Mouse (Mus musculus) limb, embryonic 14.5 days (tissue): Measurements from ENCODE around the gene Nfil3. TPM values are rescaled to one million over a fixed set of nuclear protein-coding genes. Genes with fewer than 3 reads are reported as not detected.

ENCODE experiments used
- ATAC-seq: fragments of 200-750 bp; cut with Nextera tagmentation; 2 replicates; pipeline ENCODE4 v1.8.0; 2017; ENCODE audit warnings: low read depth, moderate number of reproducible peaks, moderate TSS enrichment; ENCODE audit not compliant: low FRiP score
- DNase-seq: peaks from one replicate; pipeline ENCODE4 v3.0.0-alpha.2; 2015; ENCODE audit warnings: low spot score
- H3K27ac ChIP-seq: fragments of 300-500 bp; sonication (generic); replicated peaks from 2 replicates; pipeline ENCODE4 v1.5.1; 2014; ENCODE audit warnings: low read depth, mild to moderate bottlenecking, low read length, moderate library complexity, mixed read lengths
- H3K27me3 ChIP-seq: fragments of 300-500 bp; sonication (generic); 2 replicates; pipeline ENCODE4 v1.6.1; 2014; ENCODE audit warnings: low read length, mixed read lengths; ENCODE audit not compliant: control insufficient read depth, insufficient read depth
- H3K36me3 ChIP-seq: fragments of 300-500 bp; sonication (generic); 2 replicates; pipeline ENCODE4 v1.6.1; 2014; ENCODE audit warnings: mild to moderate bottlenecking, low read length, moderate library complexity, mixed read lengths; ENCODE audit not compliant: control insufficient read depth, insufficient read depth
- H3K4me1 ChIP-seq: fragments of 300-500 bp; sonication (generic); 2 replicates; pipeline ENCODE4 v1.6.1; 2014; ENCODE audit warnings: antibody characterized with exemption, low read length, mixed read lengths; ENCODE audit not compliant: control insufficient read depth, insufficient read depth
- H3K4me2 ChIP-seq: fragments of 300-500 bp; sonication (generic); replicated peaks from 2 replicates; pipeline ENCODE4 v1.6.1; 2014; ENCODE audit warnings: low read depth, mild to moderate bottlenecking, low read length, moderate library complexity; ENCODE audit not compliant: severe bottlenecking
- H3K4me3 ChIP-seq: fragments of 300-500 bp; sonication (generic); replicated peaks from 2 replicates; pipeline ENCODE4 v1.5.1; 2014; ENCODE audit warnings: low read length
- H3K9ac ChIP-seq: fragments of 300-500 bp; sonication (generic); 2 replicates; pipeline ENCODE4 v1.6.1; 2014; ENCODE audit warnings: mild to moderate bottlenecking, low read depth, low read length, moderate library complexity; ENCODE audit not compliant: severe bottlenecking
- H3K9me3 ChIP-seq: fragments of 300-500 bp; sonication (generic); 2 replicates; pipeline ENCODE4 v1.6.1; 2016; ENCODE audit warnings: low read length; ENCODE audit not compliant: control insufficient read depth
- POLR2A ChIP-seq: fragments of 200-500 bp; IDR thresholded peaks from 2 replicates; pipeline ENCODE4 v1.8.0; 2012; ENCODE audit warnings: inconsistent platforms, mild to moderate bottlenecking, moderate library complexity, borderline replicate concordance; ENCODE audit not compliant: insufficient read depth, insufficient read length; ENCODE audit errors: extremely low read depth
- WGBS: fragments of 180-500 bp; shearing (Covaris S2); extraction: QIAGEN DNeasy Blood & Tissue Kit; methylation state at CpG from one replicate; pipeline ENCODE4 v1.1.7; 2014; 5-methylcytosine and 5-hydroxymethylcytosine counted together
- polyA plus RNA-seq, 2 experiments: library from polyadenylated mRNA; depleted of rRNA in 1 of 2; stranded (reverse) in 1 of 2; unstranded in 1 of 2; fragments of >200 nt; fragmentation: Nextera tagmentation in 1 of 2; extraction: Ambion mirVana in 1 of 2; gene quantifications; 2 replicates each; pipeline versions ENCODE4 v1.2.1 to v1.2.3; 2012 to 2014

Gene Nfil3
- polyA plus RNA-seq (2012; rRNA removed) (8.2 and 9.2 TPM in 2 replicates), polyA plus RNA-seq (2014; fragmentation: Nextera tagmentation; extraction: Ambion mirVana) (26.8 and 29.5 TPM in 2 replicates)

- 0% methylated on average over 19 of the region's 79 CpGs for WGBS
- H3K36me3 ChIP-seq, result no peaks in the 10 kb centered on the region
- no peaks in the 10 kb centered on the region for H3K9me3 ChIP-seq
- ATAC-seq, result peak; percentile 86
- peaks cover 7% of the 10 kb centered on the region; the same call in 1 of the 2 replicates for H3K27me3 ChIP-seq
- peak within 1 kb of the TSS; percentile 92 for H3K4me3 ChIP-seq
- H3K4me2 ChIP-seq, result peak within 1 kb of the TSS; percentile 99
- H3K9ac ChIP-seq, result peak within 1 kb of the TSS; percentile 86
- TF ChIP-seq POLR2A, result peak; percentile 77; the same call in 1 of the 2 replicates
- peak; percentile 86 for DNase-seq
- peak within 1 kb of the TSS; percentile 92 for H3K27ac ChIP-seq
- peaks cover 23% of the 10 kb centered on the region; the same call in 1 of the 2 replicates for H3K4me1 ChIP-seq
Measured at GRCm38 (mm10) chr13:52980951-52981421, at the start of gene Nfil3. Gene Nfil3, minus strand, starts transcription at chr13:52981073.

GRCm38 (mm10) chr13:53024285-53024684 lies 43.4 kb upstream of the Nfil3 start:
- Histone ChIP-seq H3K9ac (no peak overlapping the region), H3K4me2 (no peak overlapping the region), H3K4me1 (no peaks in the 10 kb centered on the region), H3K36me3 (no peaks in the 10 kb centered on the region), H3K4me3 (no peak overlapping the region), H3K27ac (no peak overlapping the region), H3K27me3 (no peaks in the 10 kb centered on the region), H3K9me3 (no peaks in the 10 kb centered on the region)
- no peak for DNase-seq
- 50% methylated on average over 6 of the region's 6 CpGs for WGBS
- TF ChIP-seq POLR2A, result no peak
- no peak for ATAC-seq

GRCm38 (mm10) chr13:53020282-53020681 lies 39.4 kb upstream of the Nfil3 start:
- no peak for DNase-seq

GRCm38 (mm10) chr13:53019532-53019931 lies 38.7 kb upstream of the Nfil3 start:
- WGBS, result 81% methylated on average over 6 of the region's 9 CpGs
- Histone ChIP-seq H3K4me3 (no peak overlapping the region), H3K27ac (no peak overlapping the region), H3K27me3 (no peaks in the 10 kb centered on the region), H3K4me1 (no peaks in the 10 kb centered on the region), H3K36me3 (no peaks in the 10 kb centered on the region), H3K4me2 (no peak overlapping the region), H3K9ac (no peak overlapping the region), H3K9me3 (no peaks in the 10 kb centered on the region)
- DNase-seq, result no peak
- ATAC-seq, result no peak
- TF ChIP-seq POLR2A, result no peak

More at GRCm38 (mm10) chr13:53020282-53020681, 39.4 kb upstream of the Nfil3 start:
- no peak for TF ChIP-seq POLR2A
- Histone ChIP-seq H3K27me3 (no peaks in the 10 kb centered on the region), H3K4me3 (no peak overlapping the region), H3K36me3 (no peaks in the 10 kb centered on the region), H3K4me1 (no peaks in the 10 kb centered on the region), H3K4me2 (no peak overlapping the region), H3K9ac (no peak overlapping the region), H3K27ac (no peak overlapping the region), H3K9me3 (no peaks in the 10 kb centered on the region)
- no peak for ATAC-seq
- WGBS, result 62% methylated on average over 3 of the region's 3 CpGs

GRCm38 (mm10) chr13:53018976-53019375 lies 38.1 kb upstream of the Nfil3 start:
- DNase-seq (no peak), ATAC-seq (no peak)
- Histone ChIP-seq H3K4me1 (no peaks in the 10 kb centered on the region), H3K4me2 (no peak overlapping the region), H3K9ac (no peak overlapping the region), H3K27me3 (no peaks in the 10 kb centered on the region), H3K27ac (no peak overlapping the region), H3K36me3 (no peaks in the 10 kb centered on the region), H3K9me3 (no peaks in the 10 kb centered on the region), H3K4me3 (no peak overlapping the region)
- 91% methylated on average over 6 of the region's 6 CpGs for WGBS
- no peak for TF ChIP-seq POLR2A

- Histone ChIP-seq H3K9ac (no peak overlapping the region), H3K4me2 (no peak overlapping the region), H3K27me3 (no peaks in the 10 kb centered on the region), H3K27ac (no peak overlapping the region), H3K4me1 (no peaks in the 10 kb centered on the region), H3K9me3 (no peaks in the 10 kb centered on the region), H3K36me3 (no peaks in the 10 kb centered on the region), H3K4me3 (no peak overlapping the region)
- DNase-seq (no peak), ATAC-seq (no peak)
- 66% methylated on average over 6 of the region's 6 CpGs for WGBS
- TF ChIP-seq POLR2A, result no peak
Measured at GRCm38 (mm10) chr13:53017983-53018382, 37.1 kb upstream of the Nfil3 start.
